ENCODE assay signal across 24 mouse cellular contexts in genomic region chr3:96484921-96485320, GRCm38 (mm10). TPM values are rescaled to one million over a fixed set of nuclear protein-coding genes. Genes with fewer than 3 reads are reported as not detected.
A peak's percentile ranks its signal among the peaks of the same experiment; 100 is the strongest.
DNase-seq lines count a peak whose midpoint lies in the region; ATAC-seq and TF ChIP-seq lines count a peak whose summit lies in the region.
"Had no signal": no experiment of that assay in that cellular context is flagged by ENCODE, and none has a peak within 500 bp of the region (broad histone marks: within the 10 kb centered on the region; RNA-seq: fewer than 3 reads in every experiment).

No protein-coding gene starts in this region.

- no peak for TF ChIP-seq EP300 in liver, embryonic 14.5 days (IDR thresholded peaks at IDR 0.05; ENCODE audit: low read depth)

- DNase-seq in heart, postnatal 4 days = no peak
- DNase-seq in liver = no peak
- no peak for DNase-seq in liver, embryonic 14.5 days (ENCODE audit: low read depth in 3 of 3, low spot score in 3 of 3)
- DNase-seq in cerebellum, adult 11-12 months = no peak
- DNase-seq: adrenal gland, adult 2 months; cerebellum, adult 18-20 months; gastrocnemius, postnatal 36 days; left cerebral cortex, postnatal 4 days; lung, postnatal 14 days; right cerebral cortex, adult 18-20 months; thymus, postnatal 4 days had no signal

- H3K4me2 ChIP-seq in heart, embryonic 15.5 days = peak overlapping the region; percentile 33
- peak overlapping the region; percentile 55 for H3K4me2 ChIP-seq in liver, embryonic 12.5 days
- H3K4me2 ChIP-seq in liver, embryonic 14.5 days (ENCODE audit: low read depth) = peak overlapping the region; percentile 45
- H3K4me2 ChIP-seq: embryonic facial prominence, embryonic 15.5 days; forebrain, embryonic 12.5 days; hindbrain, embryonic 13.5 days had no signal

- TF ChIP-seq CTCF in bone marrow macrophage, adult 2 months (IDR thresholded peaks at IDR 0.05; ENCODE audit: low read depth, low read length) = no peak
- no peak for TF ChIP-seq CTCF in liver, embryonic 14.5 days (IDR thresholded peaks at IDR 0.05; ENCODE audit: low read depth)

- TF ChIP-seq POLR2A in bone marrow macrophage, adult 2 months (IDR thresholded peaks at IDR 0.05; ENCODE audit: borderline replicate concordance, low read depth, low read length) = no peak

- 63% methylated on average over 4 of the region's 4 CpGs for WGBS in heart, embryonic 15.5 days
- 65% methylated on average over 4 of the region's 4 CpGs for WGBS in liver, embryonic 12.5 days (ENCODE audit: insufficient replicate concordance)
- 67% methylated on average over 4 of the region's 4 CpGs for WGBS in liver, embryonic 14.5 days (ENCODE audit: insufficient replicate concordance)

- no peaks in the 10 kb centered on the region for H3K9me3 ChIP-seq in heart, embryonic 15.5 days (replicated peaks)
- H3K9me3 ChIP-seq in liver, embryonic 12.5 days (replicated peaks) = no peaks in the 10 kb centered on the region
- no peaks in the 10 kb centered on the region for H3K9me3 ChIP-seq in liver, embryonic 14.5 days (ENCODE audit: control insufficient read depth, low read length)
- H3K9me3 ChIP-seq: embryonic facial prominence, embryonic 15.5 days; forebrain, embryonic 12.5 days; hindbrain, embryonic 13.5 days had no signal

- peak overlapping the region; percentile 38; the same call in 1 of the 2 replicates for H3K27ac ChIP-seq in heart, embryonic 15.5 days
- peak overlapping the region; percentile 43 for H3K27ac ChIP-seq in liver, embryonic 12.5 days
- no peak overlapping the region for H3K27ac ChIP-seq in bone marrow macrophage, adult 2 months (ENCODE audit: insufficient read depth, low read depth, low read length)
- no peak overlapping the region for H3K27ac ChIP-seq in liver, embryonic 14.5 days
- H3K27ac ChIP-seq: embryonic facial prominence, embryonic 15.5 days; forebrain, embryonic 12.5 days; hindbrain, embryonic 13.5 days; layer of hippocampus, adult 2 months had no signal

- no peaks in the 10 kb centered on the region for H3K27me3 ChIP-seq in heart, embryonic 15.5 days
- peaks cover 8% of the 10 kb centered on the region; the same call in 1 of the 2 replicates for H3K27me3 ChIP-seq in liver, embryonic 12.5 days (replicated peaks)
- no peaks in the 10 kb centered on the region for H3K27me3 ChIP-seq in liver, embryonic 14.5 days (ENCODE audit: control insufficient read depth, insufficient read depth, low read length)

- no peaks in the 10 kb centered on the region for H3K36me3 ChIP-seq in heart, embryonic 15.5 days
- no peaks in the 10 kb centered on the region for H3K36me3 ChIP-seq in liver, embryonic 12.5 days
- H3K36me3 ChIP-seq in liver, embryonic 14.5 days (replicated peaks; ENCODE audit: control insufficient read depth, insufficient read depth, low read depth) = no peaks in the 10 kb centered on the region
- H3K36me3 ChIP-seq: embryonic facial prominence, embryonic 15.5 days; forebrain, embryonic 12.5 days; hindbrain, embryonic 13.5 days had no signal

- no peak for ATAC-seq in heart, embryonic 15.5 days (replicated peaks; ENCODE audit: insufficient number of reproducible peaks, insufficient read depth, low FRiP score, low read depth)
- ATAC-seq in liver, embryonic 12.5 days = no peak
- no peak for ATAC-seq in liver, embryonic 14.5 days (ENCODE audit: insufficient read depth)
- ATAC-seq: CD4-positive, CD25-positive, alpha-beta regulatory T cell, adult 4 months had no signal

- H3K4me1 ChIP-seq in heart, embryonic 15.5 days (replicated peaks) = peaks cover 18% of the 10 kb centered on the region
- peaks cover 23% of the 10 kb centered on the region for H3K4me1 ChIP-seq in liver, embryonic 12.5 days
- peaks cover 5% of the 10 kb centered on the region for H3K4me1 ChIP-seq in bone marrow macrophage, adult 2 months (ENCODE audit: control insufficient read depth, insufficient read depth, low read length)
- H3K4me1 ChIP-seq in liver, embryonic 14.5 days (replicated peaks; ENCODE audit: control insufficient read depth in 2 of 2, insufficient read depth in 2 of 2, low read length in 1 of 2) = peaks cover 11 to 13% of the 10 kb centered on the region in 2 experiments

- no peak overlapping the region for H3K4me3 ChIP-seq in heart, embryonic 15.5 days
- H3K4me3 ChIP-seq in liver, embryonic 12.5 days = no peak overlapping the region
- H3K4me3 ChIP-seq in bone marrow macrophage, adult 2 months (ENCODE audit: insufficient read depth, low read length) = 0 out of 2 replicates have a peak overlapping the region, but pooled peaks have one; percentile 1
- peak overlapping the region in 1 of 2 experiments; percentile 24; a peak in 1 of 4 replicates for H3K4me3 ChIP-seq in liver, embryonic 14.5 days (ENCODE audit: insufficient read depth in 1 of 2, low read depth in 2 of 2, low read length in 2 of 2)
- H3K4me3 ChIP-seq: embryonic facial prominence, embryonic 15.5 days; forebrain, embryonic 12.5 days; hindbrain, embryonic 13.5 days; layer of hippocampus, adult 2 months; megakaryocyte, embryonic 14.5 days had no signal

- no peak overlapping the region for H3K9ac ChIP-seq in heart, embryonic 15.5 days
- peak overlapping the region; percentile 53 for H3K9ac ChIP-seq in liver, embryonic 12.5 days
- H3K9ac ChIP-seq in liver, embryonic 14.5 days (replicated peaks) = peak overlapping the region; percentile 2
- H3K9ac ChIP-seq: embryonic facial prominence, embryonic 15.5 days; forebrain, embryonic 12.5 days; hindbrain, embryonic 13.5 days had no signal

RNA-seq across cellular contexts. Expression of gene BC107364, which starts 32.8 kb away (rescaled TPM):
- polyA plus RNA-seq in heart, embryonic 15.5 days (2015; fragmentation: Nextera tagmentation; extraction: Ambion mirVana) = 0.53 and 1.0 TPM in 2 replicates
- total RNA-seq in heart, postnatal 4 days (2021) = under 1 TPM in 1 of 2 experiments, not detected in 1; 0.50 TPM
- not detected in 2 replicates for polyA plus RNA-seq in liver, embryonic 12.5 days (2016; fragmentation: Nextera tagmentation; extraction: Ambion mirVana)
- not detected in 2 replicates for polyA plus RNA-seq in bone marrow macrophage, adult 2 months (2012; ENCODE audit: insufficient read depth, insufficient read length, missing spikeins)
- not detected in 2 replicates for polyA plus RNA-seq in liver, embryonic 14.5 days (2012; rRNA removed)
- not detected in 2 replicates for polyA plus RNA-seq in liver, embryonic 14.5 days (2014; fragmentation: Nextera tagmentation; extraction: Ambion mirVana)
- total RNA-seq: adrenal gland, adult 2 months; common myeloid progenitor, adult 5-6 weeks; gastrocnemius, postnatal 36 days; layer of hippocampus, adult 2 months; left cerebral cortex, postnatal 4 days had no signal
- polyA plus RNA-seq: adrenal gland, adult 2 months; CD4-positive, CD25-positive, alpha-beta regulatory T cell, adult 4 months; forebrain, embryonic 12.5 days; hindbrain, embryonic 13.5 days; intestine, embryonic 14.5 days; neural tube, embryonic 11.5 days; small intestine, adult 2 months had no signal

RNA-seq across cellular contexts. Expression of gene Hfe2, which starts 40.1 kb away (rescaled TPM):
- 7.9 and 8.0 TPM in 2 replicates for polyA plus RNA-seq in heart, embryonic 15.5 days (2015; fragmentation: Nextera tagmentation; extraction: Ambion mirVana)
- total RNA-seq in heart, postnatal 4 days (2021) = 10 to 100 TPM; 95.6 to 97.0 TPM
- polyA plus RNA-seq in liver, embryonic 12.5 days (2016; fragmentation: Nextera tagmentation; extraction: Ambion mirVana) = 0.68 and 0.98 TPM in 2 replicates
- not detected in 2 replicates for polyA plus RNA-seq in bone marrow macrophage, adult 2 months (2012; ENCODE audit: insufficient read depth, insufficient read length, missing spikeins)
- 3.8 and 4.5 TPM in 2 replicates for polyA plus RNA-seq in liver, embryonic 14.5 days (2012; rRNA removed)
- polyA plus RNA-seq in liver, embryonic 14.5 days (2014; fragmentation: Nextera tagmentation; extraction: Ambion mirVana) = 4.3 and 4.4 TPM in 2 replicates
- total RNA-seq: common myeloid progenitor, adult 5-6 weeks had no signal
- polyA plus RNA-seq: small intestine, adult 2 months had no signal

Comparison
In these comparisons a context has a peak if more than half of its experiments do, and no peak if none do; other contexts are left out.
1. H3K27ac ChIP-seq: peak in heart, embryonic 15.5 days (single experiment) and liver, embryonic 12.5 days (single experiment); none in bone marrow macrophage, adult 2 months (single experiment) and liver, embryonic 14.5 days (single experiment).
2. Peak in every context shown above with its lines, with median percentiles within 50 percentile points of each other: H3K4me2 ChIP-seq.